Mouse (Mus musculus): Measurements from ENCODE around the gene Calhm3.

GRCm38 (mm10) chr19:47174515-47174914 lies 17.0 kb upstream of the Calhm3 start:
- 0 out of 2 replicates have a peak, but pooled peaks have one; percentile 10 for TF ChIP-seq CTCF (IDR thresholded peaks at IDR 0.05; ENCODE audit: low read depth, low read length)
- TF ChIP-seq GATA1 (IDR thresholded peaks at IDR 0.05; ENCODE audit: borderline replicate concordance, low read length) = no peak
- TF ChIP-seq GATA2 (IDR thresholded peaks at IDR 0.05; ENCODE audit: borderline replicate concordance, low read depth, low read length) = no peak
- no peak for TF ChIP-seq TAL1 (conservative IDR thresholded peaks at IDR 0.05; ENCODE audit: low read depth, low read length)

All from G1E (cell line).